Mouse (Mus musculus) forebrain, postnatal 0 days (tissue): ENCODE data around the gene Kif17. TPM values are rescaled to one million over a fixed set of nuclear protein-coding genes. Genes with fewer than 3 reads are reported as not detected.

Experiments used
- ATAC-seq: fragments of 200-750 bp; cut with Nextera tagmentation; 2 replicates; pipeline ENCODE4 v1.8.0; 2017; ENCODE audit warnings: mild to moderate bottlenecking, moderate library complexity
- DNase-seq: peaks from one replicate; pipeline ENCODE4 v3.0.0-alpha.2; 2015
- H3K27ac ChIP-seq: fragments of 300-500 bp; sonication (generic); 2 replicates; pipeline ENCODE4 v1.5.1; 2014; ENCODE audit warnings: low read depth, mild to moderate bottlenecking, antibody characterized with exemption, low read length, moderate library complexity, mixed read lengths
- H3K27me3 ChIP-seq: fragments of 300-500 bp; sonication (generic); 2 replicates; pipeline ENCODE4 v1.6.1; 2014; ENCODE audit warnings: mild to moderate bottlenecking, low read length, mixed read lengths; ENCODE audit not compliant: insufficient read depth
- H3K36me3 ChIP-seq: fragments of 300-500 bp; sonication (generic); 2 replicates; pipeline ENCODE4 v1.6.1; 2014; ENCODE audit warnings: mild to moderate bottlenecking, moderate library complexity; ENCODE audit not compliant: insufficient read depth
- H3K4me1 ChIP-seq: fragments of 300-500 bp; sonication (generic); 2 replicates; pipeline ENCODE4 v1.6.1; 2014; ENCODE audit warnings: antibody characterized with exemption; ENCODE audit not compliant: insufficient read depth
- H3K4me2 ChIP-seq: fragments of 300-500 bp; sonication (generic); 2 replicates; pipeline ENCODE4 v1.6.1; 2014; ENCODE audit warnings: low read depth, mild to moderate bottlenecking, moderate library complexity
- H3K4me3 ChIP-seq: fragments of 300-500 bp; sonication (generic); 2 replicates; pipeline ENCODE4 v1.5.1; 2014; ENCODE audit warnings: low read depth, low read length, mixed read lengths
- H3K9ac ChIP-seq: fragments of 300-500 bp; sonication (generic); 2 replicates; pipeline ENCODE4 v1.6.1; 2014; ENCODE audit warnings: mild to moderate bottlenecking
- H3K9me3 ChIP-seq: fragments of 300-500 bp; sonication (generic); 2 replicates; pipeline ENCODE4 v1.6.1; 2016; ENCODE audit warnings: low read length
- CTCF ChIP-seq: sonication (generic); IDR thresholded peaks from 2 replicates; pipeline ENCODE4 v1.5.1; 2016; ENCODE audit warnings: antibody characterized with exemption, control low read depth, low read depth
- WGBS: fragments of 180-500 bp; shearing (Covaris S2); extraction: QIAGEN DNeasy Blood & Tissue Kit; methylation state at CpG from one replicate; pipeline ENCODE4 v1.1.7; 2014; 5-methylcytosine and 5-hydroxymethylcytosine counted together
- polyA plus RNA-seq: library from polyadenylated mRNA; unstranded; fragments of >200 nt; fragmentation: Nextera tagmentation; extraction: Ambion mirVana; gene quantifications from 2 replicates; pipeline ENCODE4 v1.2.1, GENCODE M21; 2015
- total RNA-seq: library from RNA; depleted of rRNA; stranded (reverse); fragments of >200 nt; gene quantifications from 2 replicates; pipeline ENCODE4 v1.2.3, GENCODE M21; 2014

The Kif17 gene
- total and polyA plus RNA-seq, 2 experiments from 2014 or later, result 4.0 to 4.2 TPM

- H3K4me2 ChIP-seq, result peak within 1 kb of the TSS; percentile 71
Measured at GRCm38 (mm10) chr4:138216200-138216890, 33.9 kb upstream of the Kif17 start, which contains the start of gene Hp1bp3. Gene Hp1bp3 (plus strand): TSS chr4:138216296.

GRCm38 (mm10) chr4:138216891-138217392 is 33.3 kb upstream of the Kif17 start:
- 0% methylated on average over 51 of the region's 68 CpGs for WGBS
- Histone ChIP-seq H3K9ac (peak overlapping the region; percentile 99), H3K36me3 (peaks cover 8% of the 10 kb centered on the region; the same call in 1 of the 2 replicates), H3K4me3 (peak overlapping the region; percentile 95), H3K27ac (peak overlapping the region; percentile 100), H3K27me3 (no peaks in the 10 kb centered on the region), H3K4me1 (peaks cover 19% of the 10 kb centered on the region), H3K9me3 (no peaks in the 10 kb centered on the region), H3K4me2 (peak overlapping the region; percentile 71)
- TF ChIP-seq CTCF, result 0 out of 2 replicates have a peak, but pooled peaks have one; percentile 20
- DNase-seq (peak; percentile 99), ATAC-seq (peak; percentile 96)

More at GRCm38 (mm10) chr4:138216200-138216890, 33.9 kb upstream of the Kif17 start, which contains the start of gene Hp1bp3:
- Histone ChIP-seq H3K27ac (peak within 1 kb of the TSS; percentile 100), H3K4me3 (peak within 1 kb of the TSS; percentile 95), H3K27me3 (no peaks in the 10 kb centered on the region), H3K9me3 (no peaks in the 10 kb centered on the region), H3K9ac (peak within 1 kb of the TSS; percentile 99), H3K36me3 (0 out of 2 replicates have a peak, but pooled peaks cover 4% of the 10 kb centered on the region), H3K4me1 (peaks cover 19% of the 10 kb centered on the region)
- TF ChIP-seq CTCF, result no peak
- under 1% methylated on average over 57 of the region's 84 CpGs for WGBS
- DNase-seq (peak; percentile 89), ATAC-seq (peak; percentile 75)

DNA sequence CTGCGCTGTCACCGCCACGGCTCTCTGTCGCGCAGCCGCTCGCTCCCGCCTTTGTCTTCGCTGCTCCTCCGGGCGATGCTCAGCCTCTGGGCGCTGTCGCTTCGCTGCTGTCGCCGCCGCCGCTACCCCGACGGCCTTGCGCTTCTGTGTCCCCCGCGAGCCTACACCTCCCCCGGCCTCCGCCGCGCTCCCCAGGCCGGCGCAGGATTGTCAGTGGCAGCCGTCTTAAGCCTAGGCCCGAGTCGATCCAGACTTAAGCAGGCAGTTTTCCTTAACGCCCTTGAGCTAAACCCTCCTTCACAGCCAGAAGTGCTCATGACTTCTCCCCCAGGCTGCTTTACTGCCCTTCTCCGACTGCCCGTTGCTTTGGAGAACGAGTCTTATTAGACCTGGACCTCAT is 32.8 kb upstream of the Kif17 start:
- Histone ChIP-seq H3K27me3 (no peaks in the 10 kb centered on the region), H3K27ac (peak overlapping the region; percentile 100), H3K9ac (peak overlapping the region; percentile 99), H3K9me3 (no peaks in the 10 kb centered on the region), H3K36me3 (peaks cover 13% of the 10 kb centered on the region), H3K4me3 (peak overlapping the region; percentile 95), H3K4me2 (peak overlapping the region; percentile 71), H3K4me1 (peaks cover 19% of the 10 kb centered on the region)
- DNase-seq (peak; percentile 54), ATAC-seq (peak; percentile 10; the same call in 1 of the 2 replicates)
- no peak for TF ChIP-seq CTCF
- 1% methylated on average over 36 of the region's 36 CpGs for WGBS

DNA sequence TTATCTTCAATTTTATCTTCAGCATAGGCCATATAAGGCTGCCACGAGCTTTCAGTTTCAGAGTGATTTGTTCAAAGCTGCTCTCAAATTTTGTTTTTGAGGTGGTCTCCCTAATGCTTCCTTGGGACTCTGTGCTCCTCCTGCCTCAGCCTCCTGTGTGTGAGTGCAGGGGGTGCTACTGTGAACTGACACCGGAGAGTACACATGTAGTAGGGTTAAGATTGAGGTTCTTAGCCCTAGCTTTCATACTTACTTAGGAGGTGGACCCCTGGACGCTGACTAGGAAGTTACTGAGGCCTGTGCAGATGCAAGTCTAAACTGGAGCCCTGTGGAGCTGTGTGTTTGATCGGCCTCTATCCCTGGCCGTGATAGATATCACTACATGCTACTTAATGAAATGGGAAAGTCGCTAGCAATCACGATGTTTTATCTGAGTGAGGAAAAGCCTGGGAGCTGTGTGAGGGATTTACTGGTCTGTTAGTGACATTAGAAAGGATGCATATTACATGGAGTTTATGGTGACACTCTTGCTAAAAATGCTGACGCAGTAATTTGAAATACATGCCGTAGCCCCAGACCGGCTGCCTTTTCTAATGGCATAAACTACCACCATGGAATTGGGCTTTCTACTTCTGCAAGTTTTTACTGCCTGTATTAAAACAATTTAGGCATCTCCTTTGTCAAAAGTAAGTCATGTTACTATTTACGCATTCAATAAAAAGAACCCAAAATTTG is 32.1 kb upstream of the Kif17 start:
- Histone ChIP-seq H3K4me3 (peak overlapping the region; percentile 95), H3K4me2 (peak overlapping the region; percentile 71), H3K9me3 (no peaks in the 10 kb centered on the region), H3K9ac (peak overlapping the region; percentile 99), H3K27me3 (no peaks in the 10 kb centered on the region), H3K27ac (peak overlapping the region; percentile 100), H3K36me3 (peaks cover 19% of the 10 kb centered on the region), H3K4me1 (peaks cover 19% of the 10 kb centered on the region)
- no peak for TF ChIP-seq CTCF
- WGBS, result 78% methylated on average over 11 of the region's 11 CpGs
- DNase-seq, result no peak
- ATAC-seq, result no peak

GRCm38 (mm10) chr4:138219331-138219730 is 30.9 kb upstream of the Kif17 start:
- no peaks in the 10 kb centered on the region for H3K9me3 ChIP-seq
- TF ChIP-seq CTCF, result no peak
- H3K27me3 ChIP-seq, result no peaks in the 10 kb centered on the region
- peaks cover 19% of the 10 kb centered on the region for H3K4me1 ChIP-seq
- H3K36me3 ChIP-seq, result peaks cover 31% of the 10 kb centered on the region
- DNase-seq (no peak), ATAC-seq (no peak)
- H3K27ac ChIP-seq, result no peak overlapping the region
- no peak overlapping the region for H3K4me2 ChIP-seq
- no peak overlapping the region for H3K4me3 ChIP-seq
- WGBS, result 87% methylated on average over 5 of the region's 5 CpGs
- H3K9ac ChIP-seq, result no peak overlapping the region

DNA sequence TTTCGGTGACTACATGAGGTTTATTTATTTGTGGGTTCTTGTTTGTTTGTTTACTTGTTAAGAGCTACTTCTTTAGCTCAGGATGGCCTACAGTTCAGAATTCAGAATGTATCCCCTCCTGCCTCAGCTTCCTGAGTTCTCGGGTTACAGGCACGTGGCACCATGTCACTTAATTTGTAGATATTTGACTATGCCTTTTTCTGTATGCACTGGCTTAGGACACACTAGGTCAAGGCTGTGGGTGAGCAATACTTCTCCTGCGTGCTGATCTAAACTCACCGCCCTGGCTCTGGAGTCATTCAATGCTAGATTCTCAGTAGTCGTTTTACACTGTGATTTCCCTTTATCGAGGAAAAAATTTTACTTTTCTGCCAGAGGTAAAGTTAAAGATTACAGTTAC is 29.5 kb upstream of the Kif17 start:
- H3K4me1 ChIP-seq, result peaks cover 15% of the 10 kb centered on the region
- no peak for TF ChIP-seq CTCF
- H3K4me2 ChIP-seq, result no peak overlapping the region
- WGBS, result 88% methylated on average over 7 of the region's 7 CpGs
- H3K9ac ChIP-seq, result no peak overlapping the region
- H3K4me3 ChIP-seq, result no peak overlapping the region
- H3K36me3 ChIP-seq, result peaks cover 41% of the 10 kb centered on the region
- DNase-seq (no peak), ATAC-seq (no peak)
- H3K27me3 ChIP-seq, result no peaks in the 10 kb centered on the region
- H3K9me3 ChIP-seq, result no peaks in the 10 kb centered on the region
- no peak overlapping the region for H3K27ac ChIP-seq
